Mouse (Mus musculus): ENCODE measurements around the gene Srsf4. TPM values are rescaled to one million over a fixed set of nuclear protein-coding genes. Genes with fewer than 3 reads are reported as not detected.

The Srsf4 gene
- polyA plus RNA-seq, 1 experiment from 2014 or later: 87.0 TPM

GRCm38 (mm10) chr4:131924096-131924810 is 50.8 kb downstream of the Srsf4 start:
- H3K4me1 ChIP-seq (replicated peaks; ENCODE audit: control insufficient read depth, insufficient read depth, low read length): peaks cover 12% of the 10 kb centered on the region; the same call in 1 of the 2 replicates
- peaks cover 61% of the 10 kb centered on the region for H3K36me3 ChIP-seq (replicated peaks; ENCODE audit: control insufficient read depth, insufficient read depth)
- peaks cover 61% of the 10 kb centered on the region for H3K27me3 ChIP-seq (ENCODE audit: control insufficient read depth, insufficient read depth, low read length)
- H3K4me3 ChIP-seq (replicated peaks; ENCODE audit: low read length): no peak overlapping the region
- DNase-seq (ENCODE audit: low spot score) (no peak), ATAC-seq (ENCODE audit: low FRiP score) (no peak)
- WGBS: 68% methylated on average over 6 of the region's 6 CpGs
- no peak overlapping the region for H3K27ac ChIP-seq
- no peak overlapping the region for H3K4me2 ChIP-seq (replicated peaks)
- H3K9ac ChIP-seq: no peak overlapping the region
- no peaks in the 10 kb centered on the region for H3K9me3 ChIP-seq (ENCODE audit: control insufficient read depth, low read length)

GRCm38 (mm10) chr4:131929146-131929545 is 55.7 kb downstream of the Srsf4 start:
- WGBS: 88% methylated on average over 6 of the region's 6 CpGs
- H3K4me3 ChIP-seq (replicated peaks; ENCODE audit: low read length): no peak overlapping the region
- no peak overlapping the region for H3K27ac ChIP-seq
- H3K4me2 ChIP-seq (replicated peaks): no peak overlapping the region
- H3K4me1 ChIP-seq (replicated peaks; ENCODE audit: control insufficient read depth, insufficient read depth, low read length): no peaks in the 10 kb centered on the region
- no peak for DNase-seq (ENCODE audit: low spot score)
- no peak for ATAC-seq (ENCODE audit: low FRiP score)
- H3K36me3 ChIP-seq (replicated peaks; ENCODE audit: control insufficient read depth, insufficient read depth): peaks cover 97% of the 10 kb centered on the region
- peaks cover 16% of the 10 kb centered on the region for H3K27me3 ChIP-seq (ENCODE audit: control insufficient read depth, insufficient read depth, low read length)
- no peak overlapping the region for H3K9ac ChIP-seq
- no peaks in the 10 kb centered on the region for H3K9me3 ChIP-seq (ENCODE audit: control insufficient read depth, low read length)

- H3K27me3 ChIP-seq (ENCODE audit: control insufficient read depth, insufficient read depth, low read length): no peaks in the 10 kb centered on the region
- H3K4me3 ChIP-seq (replicated peaks; ENCODE audit: low read length): no peak overlapping the region
- DNase-seq (ENCODE audit: low spot score) (no peak), ATAC-seq (ENCODE audit: low FRiP score) (no peak)
- H3K27ac ChIP-seq: no peak overlapping the region
- H3K9me3 ChIP-seq (ENCODE audit: control insufficient read depth, low read length): no peaks in the 10 kb centered on the region
- 75% methylated on average over 2 of the region's 2 CpGs for WGBS
- H3K9ac ChIP-seq: no peak overlapping the region
- no peaks in the 10 kb centered on the region for H3K4me1 ChIP-seq (replicated peaks; ENCODE audit: control insufficient read depth, insufficient read depth, low read length)
- H3K36me3 ChIP-seq (replicated peaks; ENCODE audit: control insufficient read depth, insufficient read depth): peaks cover 30% of the 10 kb centered on the region
- H3K4me2 ChIP-seq (replicated peaks): no peak overlapping the region
Measured at GRCm38 (mm10) chr4:131939459-131939858, 66.0 kb downstream of the Srsf4 start.

GRCm38 (mm10) chr4:131940846-131941245 is 67.4 kb downstream of the Srsf4 start:
- Histone ChIP-seq H3K36me3 (replicated peaks; ENCODE audit: control insufficient read depth, insufficient read depth) (peaks cover 20% of the 10 kb centered on the region), H3K9me3 (ENCODE audit: control insufficient read depth, low read length) (no peaks in the 10 kb centered on the region), H3K27ac (no peak overlapping the region), H3K4me3 (replicated peaks; ENCODE audit: low read length) (no peak overlapping the region), H3K9ac (no peak overlapping the region), H3K4me1 (replicated peaks; ENCODE audit: control insufficient read depth, insufficient read depth, low read length) (no peaks in the 10 kb centered on the region), H3K4me2 (replicated peaks) (no peak overlapping the region), H3K27me3 (ENCODE audit: control insufficient read depth, insufficient read depth, low read length) (no peaks in the 10 kb centered on the region)
- DNase-seq (ENCODE audit: low spot score) (no peak), ATAC-seq (ENCODE audit: low FRiP score) (no peak)
- 97% methylated on average over 4 of the region's 4 CpGs for WGBS

GRCm38 (mm10) chr4:131947848-131948247 is 74.4 kb downstream of the Srsf4 start:
- Histone ChIP-seq H3K4me1 (replicated peaks; ENCODE audit: control insufficient read depth, insufficient read depth, low read length) (0 out of 2 replicates have a peak, but pooled peaks cover 4% of the 10 kb centered on the region), H3K9ac (no peak overlapping the region), H3K36me3 (replicated peaks; ENCODE audit: control insufficient read depth, insufficient read depth) (peaks cover 13% of the 10 kb centered on the region), H3K4me2 (replicated peaks) (no peak overlapping the region), H3K4me3 (replicated peaks; ENCODE audit: low read length) (no peak overlapping the region), H3K27ac (no peak overlapping the region), H3K27me3 (ENCODE audit: control insufficient read depth, insufficient read depth, low read length) (no peaks in the 10 kb centered on the region), H3K9me3 (ENCODE audit: control insufficient read depth, low read length) (no peaks in the 10 kb centered on the region)
- DNase-seq (ENCODE audit: low spot score): no peak
- 93% methylated on average over 11 of the region's 11 CpGs for WGBS
- no peak for ATAC-seq (ENCODE audit: low FRiP score)

GRCm38 (mm10) chr4:131949903-131950302 is 76.5 kb downstream of the Srsf4 start:
- no peak overlapping the region for H3K9ac ChIP-seq
- 0 out of 2 replicates have a peak, but pooled peaks cover 4% of the 10 kb centered on the region for H3K4me1 ChIP-seq (replicated peaks; ENCODE audit: control insufficient read depth, insufficient read depth, low read length)
- no peak for DNase-seq (ENCODE audit: low spot score)
- no peak overlapping the region for H3K4me2 ChIP-seq (replicated peaks)
- ATAC-seq (ENCODE audit: low FRiP score): no peak
- WGBS: 22% methylated on average over 5 of the region's 5 CpGs
- H3K27ac ChIP-seq: no peak overlapping the region
- no peak overlapping the region for H3K4me3 ChIP-seq (replicated peaks; ENCODE audit: low read length)
- no peaks in the 10 kb centered on the region for H3K27me3 ChIP-seq (ENCODE audit: control insufficient read depth, insufficient read depth, low read length)
- H3K9me3 ChIP-seq (ENCODE audit: control insufficient read depth, low read length): no peaks in the 10 kb centered on the region
- peaks cover 5% of the 10 kb centered on the region for H3K36me3 ChIP-seq (replicated peaks; ENCODE audit: control insufficient read depth, insufficient read depth)

- H3K4me1 ChIP-seq (replicated peaks; ENCODE audit: control insufficient read depth, insufficient read depth, low read length): 0 out of 2 replicates have a peak, but pooled peaks cover 4% of the 10 kb centered on the region
- no peak overlapping the region for H3K4me2 ChIP-seq (replicated peaks)
- no peaks in the 10 kb centered on the region for H3K27me3 ChIP-seq (ENCODE audit: control insufficient read depth, insufficient read depth, low read length)
- H3K4me3 ChIP-seq (replicated peaks; ENCODE audit: low read length): no peak overlapping the region
- DNase-seq (ENCODE audit: low spot score): no peak
- H3K9ac ChIP-seq: no peak overlapping the region
- no peak for ATAC-seq (ENCODE audit: low FRiP score)
- H3K9me3 ChIP-seq (ENCODE audit: control insufficient read depth, low read length): no peaks in the 10 kb centered on the region
- H3K27ac ChIP-seq: no peak overlapping the region
- H3K36me3 ChIP-seq (replicated peaks; ENCODE audit: control insufficient read depth, insufficient read depth): peaks cover 13% of the 10 kb centered on the region
- 30% methylated on average over 8 of the region's 8 CpGs for WGBS
Measured at GRCm38 (mm10) chr4:131950657-131951056, 77.2 kb downstream of the Srsf4 start.

Other genes starting within 250 kb of the Srsf4 start
- gene Ptpru, start 35.3 kb upstream of the Srsf4 start, polyA plus RNA-seq (2014; fragmentation: Nextera tagmentation; extraction: Ambion mirVana): 19.8 and 20.0 TPM in 2 replicates
- 29.2 and 32.6 TPM in 2 replicates for gene Mecr, start 30.1 kb upstream of the Srsf4 start, polyA plus RNA-seq (2014; fragmentation: Nextera tagmentation; extraction: Ambion mirVana)
- 0.19 and 0.20 TPM in 2 replicates for gene Tmem200b, start 48.2 kb downstream of the Srsf4 start, polyA plus RNA-seq (2014; fragmentation: Nextera tagmentation; extraction: Ambion mirVana)
- gene Gm10300, start 201.1 kb downstream of the Srsf4 start, polyA plus RNA-seq (2014; fragmentation: Nextera tagmentation; extraction: Ambion mirVana): not detected in 2 replicates
- gene Epb41, start 201.7 kb downstream of the Srsf4 start, polyA plus RNA-seq (2014; fragmentation: Nextera tagmentation; extraction: Ambion mirVana): 73.3 and 82.9 TPM in 2 replicates